ENCODE assay signal across 25 mouse cellular contexts in the genomic region with DNA sequence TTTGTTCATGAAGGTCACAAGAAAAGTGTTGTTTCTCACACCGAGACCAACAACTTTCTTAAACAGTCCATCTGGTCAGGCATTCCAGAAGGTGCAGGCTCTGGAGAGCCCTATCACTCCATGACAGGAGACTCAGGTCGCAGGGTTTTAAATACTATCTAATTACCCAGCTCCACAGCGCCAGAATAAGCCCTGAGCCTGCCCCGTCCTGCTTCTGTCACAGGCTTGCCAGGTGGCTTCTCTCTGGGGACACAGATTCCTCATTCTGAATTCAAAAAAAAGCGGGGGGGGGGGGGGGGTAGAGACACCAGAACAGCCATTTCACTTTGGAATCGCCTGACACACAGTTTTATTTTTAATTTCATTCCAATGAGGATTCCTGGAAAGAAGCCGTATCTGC.
DNase-seq lines count a peak whose midpoint lies in the region; ATAC-seq and TF ChIP-seq lines count a peak whose summit lies in the region.
"Had no signal": no experiment of that assay in that cellular context is flagged by ENCODE, and none has a peak within 500 bp of the region (broad histone marks: within the 10 kb centered on the region; RNA-seq: fewer than 3 reads in every experiment).

No protein-coding gene starts in this region.

- no peaks in the 10 kb centered on the region for H3K9me3 ChIP-seq in lung, postnatal 0 days (ENCODE audit: low read length)
- no peaks in the 10 kb centered on the region for H3K9me3 ChIP-seq in neural tube, embryonic 15.5 days (replicated peaks)
- H3K9me3 ChIP-seq: heart, embryonic 10.5 days; heart, embryonic 15.5 days; hindbrain, embryonic 15.5 days; limb, embryonic 12.5 days; liver, embryonic 15.5 days had no signal

- DNase-seq in heart, adult 11 months, result peak; percentile 39
- no peak for DNase-seq in heart, adult 18-20 months
- peak; percentile 47 for DNase-seq in lung, postnatal 0 days (ENCODE audit: low spot score)
- no peak for DNase-seq in lung, adult 18-20 months
- DNase-seq in retina, postnatal 1 day, result peak; percentile 20
- DNase-seq in retina, embryonic 14.5 days (ENCODE audit: low spot score), result no peak
- DNase-seq: cerebellum, adult 2 months; cerebellum, postnatal 14 days; gastrocnemius, postnatal 10 days; kidney, adult 11 months; kidney, postnatal 14 days; right cerebral cortex, postnatal 4 days; thymus, adult 18-20 months; thymus, postnatal 25 days had no signal

- no peaks in the 10 kb centered on the region for H3K36me3 ChIP-seq in lung, postnatal 0 days (ENCODE audit: insufficient read depth, low read length)
- no peaks in the 10 kb centered on the region for H3K36me3 ChIP-seq in neural tube, embryonic 15.5 days
- H3K36me3 ChIP-seq: heart, embryonic 10.5 days; heart, embryonic 15.5 days; hindbrain, embryonic 15.5 days; limb, embryonic 12.5 days; liver, embryonic 15.5 days had no signal

- no peak for TF ChIP-seq CTCF in lung, postnatal 0 days (IDR thresholded peaks at IDR 0.05)

- 33% methylated on average over 7 of the region's 7 CpGs for WGBS in lung, postnatal 0 days
- WGBS in neural tube, embryonic 15.5 days, result 18% methylated on average over 7 of the region's 7 CpGs

- H3K9ac ChIP-seq in lung, postnatal 0 days (replicated peaks; ENCODE audit: low read depth), result no peak overlapping the region
- no peak overlapping the region for H3K9ac ChIP-seq in neural tube, embryonic 15.5 days (replicated peaks)
- H3K9ac ChIP-seq: heart, embryonic 15.5 days; hindbrain, embryonic 15.5 days; limb, embryonic 12.5 days; liver, embryonic 15.5 days had no signal

- peak; percentile 60; the same call in 1 of the 2 replicates for ATAC-seq in lung, postnatal 0 days
- ATAC-seq in neural tube, embryonic 15.5 days (ENCODE audit: low FRiP score), result no peak
- ATAC-seq: CD4-positive, CD25-positive, alpha-beta regulatory T cell, adult 4 months; inflammation-experienced regulatory T-cells, adult 6 months had no signal

- no peaks in the 10 kb centered on the region for H3K27me3 ChIP-seq in lung, postnatal 0 days (replicated peaks; ENCODE audit: insufficient read depth, low read length)
- H3K27me3 ChIP-seq in neural tube, embryonic 15.5 days (replicated peaks), result no peaks in the 10 kb centered on the region
- H3K27me3 ChIP-seq: heart, embryonic 15.5 days; hindbrain, embryonic 15.5 days; limb, embryonic 12.5 days; liver, embryonic 15.5 days; megakaryocyte, embryonic 14.5 days had no signal

- no peak for TF ChIP-seq EP300 in lung, postnatal 0 days (IDR thresholded peaks at IDR 0.05)

- no peaks in the 10 kb centered on the region for H3K4me1 ChIP-seq in lung, postnatal 0 days (ENCODE audit: insufficient read depth, low read depth, low read length)
- 0 out of 2 replicates have a peak, but pooled peaks cover 3% of the 10 kb centered on the region for H3K4me1 ChIP-seq in neural tube, embryonic 15.5 days
- H3K4me1 ChIP-seq: heart, embryonic 15.5 days; limb, embryonic 12.5 days; liver, embryonic 15.5 days; megakaryocyte, embryonic 14.5 days had no signal

- no peak overlapping the region for H3K4me3 ChIP-seq in lung, postnatal 0 days (ENCODE audit: low read depth, low read length)
- no peak overlapping the region for H3K4me3 ChIP-seq in neural tube, embryonic 15.5 days (replicated peaks)
- H3K4me3 ChIP-seq: heart, embryonic 10.5 days; heart, embryonic 15.5 days; hindbrain, embryonic 15.5 days; left cerebral cortex, adult 2 months; limb, embryonic 12.5 days; liver, embryonic 15.5 days; megakaryocyte, embryonic 14.5 days had no signal

- H3K27ac ChIP-seq in lung, postnatal 0 days (ENCODE audit: low read length), result no peak overlapping the region
- no peak overlapping the region for H3K27ac ChIP-seq in neural tube, embryonic 15.5 days (replicated peaks)
- H3K27ac ChIP-seq: heart, embryonic 10.5 days; heart, embryonic 15.5 days; hindbrain, embryonic 15.5 days; left cerebral cortex, adult 2 months; limb, embryonic 12.5 days; liver, embryonic 15.5 days; stomach, postnatal 0 days had no signal

- no peak overlapping the region for H3K4me2 ChIP-seq in lung, postnatal 0 days (replicated peaks; ENCODE audit: low read depth, low read length)
- H3K4me2 ChIP-seq in neural tube, embryonic 15.5 days, result no peak overlapping the region
- H3K4me2 ChIP-seq: heart, embryonic 15.5 days; hindbrain, embryonic 15.5 days; limb, embryonic 12.5 days; liver, embryonic 15.5 days had no signal

Comparison
In these comparisons a context has a peak if more than half of its experiments do, and no peak if none do; other contexts are left out.
1. DNase-seq: peak in heart, adult 11 months (single experiment), lung, postnatal 0 days (single experiment) and retina, postnatal 1 day (single experiment); none in heart, adult 18-20 months (0 of 2), lung, adult 18-20 months (0 of 2) and retina, embryonic 14.5 days (single experiment).